Mouse (Mus musculus): ENCODE results near the gene Gm1043.

Gm1043 gene

GRCm38 (mm10) chr5:37198011-37198688 is 113.0 kb downstream of the Gm1043 start:
- DNase-seq (ENCODE audit: low spot score): no peak

- no peak for DNase-seq (ENCODE audit: low spot score)
These were observed 117.1 kb downstream of the Gm1043 start for GRCm38 (mm10) chr5:37202285-37202684.

DNA sequence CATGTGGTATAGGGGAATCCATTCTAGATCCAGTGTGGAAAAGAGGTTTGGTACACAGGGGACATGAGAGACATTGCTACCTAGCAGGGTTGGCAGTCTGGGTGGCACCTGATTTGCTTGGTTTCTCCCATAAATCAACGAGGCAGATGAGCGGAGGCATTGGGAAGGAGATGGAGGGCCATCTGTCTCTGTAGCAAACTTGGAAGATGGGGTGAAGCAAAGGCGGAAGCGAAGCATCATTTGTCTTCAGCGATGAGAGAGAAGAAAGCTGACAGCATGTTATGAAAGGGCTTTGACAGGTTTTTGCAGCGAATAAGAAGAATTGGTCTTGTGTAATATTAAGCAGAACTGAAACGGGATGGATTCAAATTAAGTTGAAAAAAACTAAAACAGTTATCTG is 119.7 kb downstream of the Gm1043 start:
- no peak for DNase-seq (ENCODE audit: low spot score)

- DNase-seq (ENCODE audit: low spot score): no peak
These were observed 120.2 kb downstream of the Gm1043 start for GRCm38 (mm10) chr5:37205420-37205819.

GRCm38 (mm10) chr5:37206364-37206763 is 121.2 kb downstream of the Gm1043 start:
- DNase-seq (ENCODE audit: low spot score): no peak

DNA sequence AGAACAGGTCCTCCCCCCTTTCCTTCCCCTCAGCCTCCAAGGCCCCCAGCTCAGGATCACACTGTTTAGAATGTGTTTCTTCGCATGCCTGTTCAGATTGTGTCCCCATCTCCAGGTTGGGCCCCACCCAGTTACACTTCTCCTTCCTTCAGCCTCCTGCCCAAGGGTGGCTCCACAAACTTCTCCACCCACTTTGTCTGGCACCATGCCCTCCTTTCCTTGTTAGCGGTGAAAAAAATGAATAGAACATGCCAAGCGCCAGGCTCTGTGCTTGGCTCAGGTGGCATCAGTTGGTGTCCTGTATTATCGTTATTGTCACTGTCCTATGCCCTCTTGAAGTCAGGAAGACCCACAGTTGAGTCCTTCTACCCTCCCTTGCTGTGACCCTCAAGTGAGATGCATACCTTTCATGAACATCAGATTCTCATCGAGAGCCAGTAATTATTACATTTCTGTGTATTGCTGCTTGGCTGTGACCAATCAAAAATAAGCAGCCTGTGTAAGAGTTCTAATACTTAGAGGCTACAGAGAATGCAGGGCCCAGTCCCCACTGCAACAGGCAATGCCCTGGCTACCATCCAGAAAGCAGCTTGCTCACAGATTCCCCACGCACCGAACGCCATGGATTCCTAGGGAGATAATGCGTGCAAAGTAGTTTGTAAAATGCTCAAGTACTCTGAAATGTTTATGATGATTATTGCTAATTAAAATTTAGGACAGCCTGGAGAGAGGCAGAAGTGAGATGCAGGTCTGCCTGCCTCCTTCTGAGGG is 128.0 kb downstream of the Gm1043 start:
- no peak for DNase-seq (ENCODE audit: low spot score)

DNA sequence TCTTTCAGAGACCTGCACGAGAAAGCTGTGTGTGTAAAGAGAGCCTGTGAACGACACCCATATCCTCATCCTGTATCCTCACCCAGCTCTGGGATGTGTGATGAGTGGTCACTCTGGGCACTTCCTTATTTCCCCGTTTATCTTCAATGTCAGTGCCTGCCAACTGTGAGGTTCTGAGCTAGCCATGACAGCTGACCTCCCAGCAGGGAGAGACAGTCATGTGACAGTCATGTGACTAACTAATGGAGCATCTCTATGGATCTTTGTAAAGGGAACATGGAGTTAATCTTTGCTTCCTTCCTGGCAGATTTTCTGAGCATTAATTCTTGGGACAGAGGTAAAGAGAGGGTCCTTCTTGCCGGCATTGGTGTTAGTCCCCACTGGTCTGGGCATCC is 128.5 kb downstream of the Gm1043 start:
- DNase-seq (ENCODE audit: low spot score): no peak

- no peak for DNase-seq (ENCODE audit: low spot score)
These were observed 129.4 kb downstream of the Gm1043 start for GRCm38 (mm10) chr5:37214614-37215013.

- DNase-seq (ENCODE audit: low spot score): no peak
These were observed 130.1 kb downstream of the Gm1043 start for GRCm38 (mm10) chr5:37215276-37215675.

GRCm38 (mm10) chr5:37219615-37220014 is 134.4 kb downstream of the Gm1043 start:
- DNase-seq (ENCODE audit: low spot score): no peak

DNA sequence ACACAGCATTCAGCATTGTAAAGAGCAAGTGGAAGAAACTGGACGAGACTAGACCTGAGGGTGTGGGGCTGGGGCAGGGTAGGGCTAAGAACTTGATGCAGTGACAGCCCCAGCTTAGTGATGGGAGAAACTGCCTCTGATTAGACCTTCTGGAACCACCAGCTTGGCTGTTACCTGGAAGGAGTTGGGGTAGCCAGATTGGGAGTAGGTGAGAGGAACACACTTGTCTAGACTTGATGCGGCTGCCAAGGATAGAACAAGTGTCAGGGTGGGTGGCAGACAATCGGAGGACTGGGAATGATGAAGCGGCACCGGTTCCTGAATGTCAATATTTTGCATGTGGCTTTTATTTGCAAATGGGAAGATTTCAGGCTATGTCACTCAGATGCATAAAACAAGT is 135.4 kb downstream of the Gm1043 start:
- no peak for DNase-seq (ENCODE audit: low spot score)

GRCm38 (mm10) chr5:37221563-37221962 is 136.4 kb downstream of the Gm1043 start:
- DNase-seq (ENCODE audit: low spot score): no peak

GRCm38 (mm10) chr5:37222316-37222715 is 137.1 kb downstream of the Gm1043 start:
- DNase-seq (ENCODE audit: low spot score): no peak

- no peak for DNase-seq (ENCODE audit: low spot score)
These were observed 140.5 kb downstream of the Gm1043 start for GRCm38 (mm10) chr5:37225708-37226107.

DNA sequence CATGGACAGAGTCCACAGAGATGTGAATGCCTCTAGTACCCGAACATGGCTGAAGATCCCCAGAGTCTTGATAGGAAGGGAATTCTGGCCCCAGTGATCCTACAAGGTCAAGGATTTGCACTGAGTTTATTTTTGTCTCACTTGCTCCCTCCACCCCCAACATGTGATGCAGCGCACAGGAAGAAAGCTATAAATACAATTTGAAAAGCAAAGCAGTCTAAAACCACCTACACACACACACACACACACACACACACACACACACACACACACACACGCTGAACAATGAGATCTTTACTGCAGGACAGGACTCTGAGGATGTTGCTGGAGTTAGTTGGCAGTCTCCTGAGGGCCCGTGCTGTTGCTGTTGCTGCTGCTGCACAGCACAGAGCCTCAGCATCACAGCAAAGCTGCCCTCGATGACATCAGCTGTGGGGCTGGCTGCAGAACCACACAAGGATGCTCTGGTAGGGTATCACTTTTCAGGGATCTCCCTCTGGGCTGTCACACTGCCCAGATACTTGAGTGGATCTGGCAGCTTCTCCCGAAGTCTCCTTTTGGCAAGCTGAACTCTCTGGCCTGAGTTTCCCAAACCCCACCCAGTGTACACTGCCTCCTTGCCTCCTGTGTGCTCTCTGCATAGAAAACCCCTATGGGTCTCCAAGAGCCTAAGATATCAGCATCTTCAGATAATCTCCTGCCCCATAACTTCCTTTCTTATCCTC is 142.9 kb downstream of the Gm1043 start:
- DNase-seq (ENCODE audit: low spot score): no peak

DNA sequence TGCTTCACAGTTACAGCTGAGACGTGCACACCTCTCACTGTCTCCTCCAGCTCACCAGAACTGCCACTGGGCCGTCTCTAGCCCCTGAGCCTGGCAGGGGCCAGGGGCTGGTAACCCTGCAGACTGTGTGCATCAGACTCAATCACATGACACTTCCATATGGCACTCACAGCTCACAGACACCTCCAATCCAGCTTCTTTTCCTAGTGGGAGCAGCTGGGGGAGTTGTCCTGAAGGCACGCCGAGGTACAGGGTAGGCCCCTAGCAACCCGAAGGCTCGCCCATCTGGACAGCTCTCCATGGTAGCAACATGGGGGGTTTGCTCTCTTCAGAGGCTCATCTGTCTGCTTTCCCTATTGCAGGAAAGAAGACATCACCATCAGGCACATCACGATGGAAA is 143.7 kb downstream of the Gm1043 start:
- no peak for DNase-seq (ENCODE audit: low spot score)

- DNase-seq (ENCODE audit: low spot score): no peak
These were observed 147.9 kb downstream of the Gm1043 start for GRCm38 (mm10) chr5:37233010-37233557.

DNA sequence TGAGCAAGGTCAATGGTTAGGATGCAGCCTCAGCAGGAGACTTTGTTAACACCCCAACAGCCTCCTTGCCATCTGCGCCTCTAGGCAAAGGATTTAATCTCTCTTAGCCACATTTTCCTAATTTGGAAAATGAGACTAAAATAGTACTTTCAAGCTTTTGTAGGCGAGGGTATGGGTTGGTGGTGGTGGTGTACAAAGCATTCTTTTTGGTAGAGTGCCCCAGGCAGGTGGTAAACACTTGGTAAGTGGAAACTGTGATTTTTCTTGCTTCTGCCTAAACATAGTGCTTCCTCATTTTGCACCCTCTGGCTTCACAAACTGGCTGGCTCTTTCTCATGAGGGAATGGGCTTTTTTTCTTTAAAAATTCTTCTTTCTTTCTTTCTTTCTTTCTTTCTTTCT is 153.5 kb downstream of the Gm1043 start:
- no peak for DNase-seq (ENCODE audit: low spot score)

GRCm38 (mm10) chr5:37240550-37240949 is 155.4 kb downstream of the Gm1043 start:
- DNase-seq (ENCODE audit: low spot score): no peak

GRCm38 (mm10) chr5:37241224-37241623 is 156.1 kb downstream of the Gm1043 start:
- no peak for DNase-seq (ENCODE audit: low spot score)

DNA sequence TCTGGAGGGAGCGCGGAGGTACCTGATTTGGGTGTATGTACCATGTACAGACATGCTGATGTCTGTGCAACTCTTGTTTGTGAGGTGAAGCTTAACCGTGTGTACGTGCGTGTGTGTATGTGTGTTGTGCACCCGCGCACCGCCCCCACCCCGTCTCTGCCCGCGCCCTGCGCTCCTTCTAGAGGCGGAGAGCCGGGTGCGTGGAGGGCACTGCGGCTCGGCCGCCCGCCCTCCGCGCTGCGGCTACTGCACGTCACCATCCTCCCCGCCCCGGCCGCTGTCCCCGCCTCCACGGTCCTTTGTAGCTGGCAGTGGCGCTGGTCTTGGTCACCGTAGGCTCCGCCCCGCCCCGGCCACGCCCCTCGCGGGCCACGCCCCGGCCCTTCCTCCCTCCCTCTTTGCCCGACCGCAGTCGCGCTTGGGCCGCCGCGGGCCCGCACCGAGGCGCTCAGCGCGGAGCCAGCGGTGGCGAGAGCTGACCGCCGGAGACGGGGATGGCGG is 156.5 kb downstream of the Gm1043 start, which contains the start of gene Crmp1:
Crmp1 (plus strand) TSS at position 290 of the 501 bp plus-strand sequence.
- DNase-seq (ENCODE audit: low spot score): no peak
